Mouse (Mus musculus): ENCODE data around the gene Cyb561d2. TPM values are rescaled to one million over a fixed set of nuclear protein-coding genes. Genes with fewer than 3 reads are reported as not detected.

The Cyb561d2 gene
- polyA plus RNA-seq, 1 experiment: 33.1 TPM

DNA sequence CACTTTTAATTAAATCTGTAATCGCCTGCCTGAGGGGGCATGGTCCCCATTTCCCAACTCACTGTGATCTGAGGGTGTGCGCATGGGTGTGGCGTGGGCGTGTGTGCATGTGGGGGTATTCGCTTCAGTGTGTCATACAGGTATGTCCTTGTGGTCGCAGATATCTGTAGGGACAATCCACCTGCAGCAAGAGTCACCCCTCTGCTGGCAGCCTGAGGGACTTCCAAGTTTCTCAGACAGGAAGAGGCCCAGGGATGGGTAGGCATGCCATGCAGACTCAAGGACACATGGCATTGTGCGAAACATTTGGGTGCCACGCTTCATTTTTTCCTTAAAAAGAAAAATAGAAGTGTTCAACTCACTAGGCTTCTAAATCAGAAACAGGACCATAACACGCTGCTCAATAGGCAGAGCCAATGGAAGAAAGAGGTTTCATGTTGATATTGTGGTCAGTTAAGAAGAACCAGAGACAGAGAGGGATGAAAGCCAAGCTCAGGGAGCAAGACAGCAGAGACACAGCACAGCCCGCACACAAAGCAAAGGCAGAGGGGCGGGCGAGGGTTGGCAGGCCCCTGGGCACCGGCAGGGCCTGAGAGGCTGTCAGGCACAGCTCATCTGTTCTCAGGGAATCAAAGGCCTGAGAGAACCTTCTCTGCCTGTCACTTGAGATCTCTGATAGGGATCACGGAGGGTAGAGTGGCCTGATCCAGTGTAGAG, 31.5 kb downstream of the Cyb561d2 start:
- no peaks in the 10 kb centered on the region for H3K27me3 ChIP-seq (ENCODE audit: control insufficient read depth, insufficient read depth, low read length)
- H3K27ac ChIP-seq (ENCODE audit: insufficient read depth, low read length): no peak overlapping the region
- H3K36me3 ChIP-seq (ENCODE audit: control insufficient read depth, insufficient read depth, low read length): no peaks in the 10 kb centered on the region
- H3K4me1 ChIP-seq (ENCODE audit: control insufficient read depth, insufficient read depth, insufficient read length): no peaks in the 10 kb centered on the region
- no peak for TF ChIP-seq CTCF (IDR thresholded peaks at IDR 0.05; ENCODE audit: extremely low read depth, insufficient read depth, insufficient read length, insufficient replicate concordance)
- no peak for TF ChIP-seq POLR2A (IDR thresholded peaks at IDR 0.05; ENCODE audit: low read depth, low read length)
- DNase-seq (ENCODE audit: low read depth in 1 of 2, low spot score in 2 of 2): no peak
- 85% methylated on average over 14 of the region's 14 CpGs for WGBS
- no peak overlapping the region for H3K4me3 ChIP-seq (ENCODE audit: extremely low read depth, insufficient read depth, insufficient read length)

DNA sequence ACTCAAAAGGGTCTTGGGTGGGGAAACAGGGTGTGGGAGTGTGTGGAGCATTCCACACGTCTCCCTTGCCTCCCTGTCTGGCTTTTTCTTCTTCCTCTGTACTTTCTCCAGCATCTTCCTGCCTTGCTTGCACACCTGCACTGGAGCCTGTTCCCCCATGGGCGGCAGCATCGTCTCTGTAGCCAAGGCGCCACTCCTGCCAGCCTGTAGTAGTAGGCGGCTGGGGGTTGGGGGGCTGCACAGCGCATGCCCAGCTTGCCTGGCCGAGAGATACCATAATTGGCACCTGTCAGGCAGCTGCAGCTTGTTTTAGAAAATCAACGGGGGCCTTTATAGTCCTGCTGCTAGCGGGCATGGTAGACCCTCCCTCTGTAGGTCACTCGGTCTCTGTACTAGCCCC, 33.7 kb downstream of the Cyb561d2 start:
- H3K27ac ChIP-seq (ENCODE audit: insufficient read depth, low read length): no peak overlapping the region
- H3K36me3 ChIP-seq (ENCODE audit: control insufficient read depth, insufficient read depth, low read length): no peaks in the 10 kb centered on the region
- TF ChIP-seq CTCF (IDR thresholded peaks at IDR 0.05; ENCODE audit: extremely low read depth, insufficient read depth, insufficient read length, insufficient replicate concordance) (no peak), POLR2A (IDR thresholded peaks at IDR 0.05; ENCODE audit: low read depth, low read length) (no peak)
- H3K4me3 ChIP-seq (ENCODE audit: extremely low read depth, insufficient read depth, insufficient read length): no peak overlapping the region
- no peaks in the 10 kb centered on the region for H3K27me3 ChIP-seq (ENCODE audit: control insufficient read depth, insufficient read depth, low read length)
- WGBS: 67% methylated on average over 10 of the region's 10 CpGs
- no peaks in the 10 kb centered on the region for H3K4me1 ChIP-seq (ENCODE audit: control insufficient read depth, insufficient read depth, insufficient read length)
- DNase-seq (ENCODE audit: low read depth in 1 of 2, low spot score in 2 of 2): no peak

DNA sequence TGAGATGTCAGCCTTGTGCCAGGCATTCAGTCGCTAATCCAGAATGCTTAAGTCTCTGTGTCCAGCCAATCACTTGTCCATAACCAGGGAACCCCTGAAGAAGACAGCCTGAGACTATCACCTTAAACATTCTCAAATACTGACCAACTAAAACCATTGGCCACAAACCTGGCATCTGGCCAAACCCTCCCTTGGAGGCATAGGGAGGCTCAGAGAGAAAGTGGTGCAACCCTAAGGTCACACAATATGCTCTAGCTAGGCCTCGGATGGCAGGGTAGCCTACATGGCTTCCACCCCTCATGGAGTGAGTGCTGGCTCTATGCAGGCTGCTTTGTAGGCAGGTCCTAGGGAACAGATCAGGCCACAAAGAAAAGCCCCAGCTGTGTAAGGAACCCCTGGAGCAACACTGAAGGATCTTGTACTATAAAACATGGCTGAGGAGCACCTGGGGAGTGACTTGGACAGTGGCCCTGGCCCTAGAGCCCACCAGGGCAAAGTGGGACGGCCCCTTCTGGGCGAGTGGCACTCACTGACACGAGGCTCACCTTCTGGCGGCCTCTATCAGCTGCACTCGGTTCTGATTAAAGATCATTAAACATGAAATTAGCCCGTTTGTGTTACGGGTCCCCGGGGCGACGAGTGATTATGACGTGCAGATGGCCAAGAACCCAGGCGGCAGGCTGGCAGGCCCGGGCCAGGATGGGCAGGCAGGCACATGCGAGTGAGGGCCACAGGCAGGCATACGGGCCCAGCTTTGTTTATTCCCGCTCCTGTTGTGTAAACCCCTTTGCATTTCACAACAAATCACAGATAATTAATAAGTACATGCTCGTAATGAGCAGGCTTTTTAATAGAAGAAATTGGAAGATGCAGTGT, 37.1 kb downstream of the Cyb561d2 start:
- no peaks in the 10 kb centered on the region for H3K36me3 ChIP-seq (ENCODE audit: control insufficient read depth, insufficient read depth, low read length)
- no peak for DNase-seq (ENCODE audit: low read depth in 1 of 2, low spot score in 2 of 2)
- WGBS: 90% methylated on average over 19 of the region's 19 CpGs
- no peaks in the 10 kb centered on the region for H3K27me3 ChIP-seq (ENCODE audit: control insufficient read depth, insufficient read depth, low read length)
- TF ChIP-seq CTCF (IDR thresholded peaks at IDR 0.05; ENCODE audit: extremely low read depth, insufficient read depth, insufficient read length, insufficient replicate concordance) (no peak), POLR2A (IDR thresholded peaks at IDR 0.05; ENCODE audit: low read depth, low read length) (no peak)
- no peaks in the 10 kb centered on the region for H3K4me1 ChIP-seq (ENCODE audit: control insufficient read depth, insufficient read depth, insufficient read length)
- H3K27ac ChIP-seq (ENCODE audit: insufficient read depth, low read length): no peak overlapping the region
- no peak overlapping the region for H3K4me3 ChIP-seq (ENCODE audit: extremely low read depth, insufficient read depth, insufficient read length)

DNA sequence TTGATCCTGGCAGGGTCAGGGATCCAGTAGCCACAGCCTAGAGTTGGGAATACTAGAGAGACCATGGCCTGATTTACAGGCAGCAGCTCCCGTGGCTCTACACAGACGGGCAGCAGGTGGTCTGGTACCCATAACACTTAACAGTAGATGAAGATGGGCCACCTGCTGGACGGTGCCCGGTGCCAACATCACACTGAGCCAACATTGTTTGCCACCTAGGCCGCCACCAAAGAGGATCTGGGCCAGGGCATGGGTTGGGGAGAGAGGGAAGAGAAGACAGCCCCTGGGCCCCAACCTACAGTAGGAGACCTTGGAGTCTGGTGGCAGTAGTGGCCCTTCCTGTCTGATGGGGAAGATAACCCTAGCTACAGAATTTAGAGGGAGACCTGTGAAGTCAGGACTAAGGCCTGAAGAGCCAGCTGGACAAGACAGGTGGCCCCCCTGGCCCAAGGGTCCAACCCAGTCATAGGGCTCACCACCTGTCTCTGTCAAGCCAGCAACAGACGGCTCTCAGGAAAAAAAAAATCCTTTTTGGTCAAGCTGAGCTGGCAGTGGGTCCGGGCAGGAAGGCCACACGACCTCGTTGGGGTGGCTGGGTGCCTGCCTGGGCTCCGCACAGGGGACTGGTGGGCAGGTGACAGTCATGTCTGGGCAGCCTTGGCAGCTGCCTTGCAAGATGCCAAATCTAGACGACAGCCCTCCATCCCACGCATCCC, 39.7 kb downstream of the Cyb561d2 start:
- Histone ChIP-seq H3K4me3 (ENCODE audit: extremely low read depth, insufficient read depth, insufficient read length) (no peak overlapping the region), H3K36me3 (ENCODE audit: control insufficient read depth, insufficient read depth, low read length) (no peaks in the 10 kb centered on the region), H3K4me1 (ENCODE audit: control insufficient read depth, insufficient read depth, insufficient read length) (no peaks in the 10 kb centered on the region), H3K27me3 (ENCODE audit: control insufficient read depth, insufficient read depth, low read length) (no peaks in the 10 kb centered on the region), H3K27ac (ENCODE audit: insufficient read depth, low read length) (no peak overlapping the region)
- 83% methylated on average over 12 of the region's 12 CpGs for WGBS
- no peak for DNase-seq (ENCODE audit: low read depth in 1 of 2, low spot score in 2 of 2)
- no peak for TF ChIP-seq POLR2A (IDR thresholded peaks at IDR 0.05; ENCODE audit: low read depth, low read length)
- no peak for TF ChIP-seq CTCF (IDR thresholded peaks at IDR 0.05; ENCODE audit: extremely low read depth, insufficient read depth, insufficient read length, insufficient replicate concordance)

DNA sequence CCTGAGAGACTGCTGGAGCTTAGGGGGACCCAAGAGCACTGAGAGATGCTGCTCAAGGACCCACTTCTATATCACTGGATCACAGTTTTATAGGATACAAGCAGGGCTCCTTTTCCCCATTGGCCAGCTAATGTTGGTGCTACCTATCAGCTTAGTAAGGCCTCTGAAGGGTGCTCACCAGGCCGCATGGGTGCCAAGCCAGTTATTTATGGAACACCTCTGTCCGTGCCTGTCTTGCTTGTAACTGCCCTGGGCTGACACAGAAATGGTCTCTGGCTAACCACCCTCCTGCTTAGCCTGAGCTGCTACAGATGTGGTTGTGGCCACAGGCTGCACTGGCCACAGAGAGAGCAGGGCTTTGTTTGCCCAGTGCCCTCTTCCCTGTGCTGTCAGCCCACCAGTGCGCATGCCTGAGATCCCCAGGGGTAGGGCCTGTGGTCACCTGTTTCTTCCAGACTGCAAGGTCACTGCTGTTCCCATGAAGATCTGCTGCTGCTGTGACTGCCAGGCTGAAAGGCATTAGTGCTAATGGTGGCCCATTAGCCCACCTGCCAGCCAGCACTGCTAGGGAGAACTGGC, 41.2 kb downstream of the Cyb561d2 start:
- Histone ChIP-seq H3K4me1 (ENCODE audit: control insufficient read depth, insufficient read depth, insufficient read length) (no peaks in the 10 kb centered on the region), H3K36me3 (ENCODE audit: control insufficient read depth, insufficient read depth, low read length) (no peaks in the 10 kb centered on the region), H3K27me3 (ENCODE audit: control insufficient read depth, insufficient read depth, low read length) (no peaks in the 10 kb centered on the region), H3K27ac (ENCODE audit: insufficient read depth, low read length) (no peak overlapping the region), H3K4me3 (ENCODE audit: extremely low read depth, insufficient read depth, insufficient read length) (no peak overlapping the region)
- TF ChIP-seq POLR2A (IDR thresholded peaks at IDR 0.05; ENCODE audit: low read depth, low read length): no peak
- TF ChIP-seq CTCF (IDR thresholded peaks at IDR 0.05; ENCODE audit: extremely low read depth, insufficient read depth, insufficient read length, insufficient replicate concordance): no peak
- DNase-seq (ENCODE audit: low read depth in 1 of 2, low spot score in 2 of 2): no peak
- 79% methylated on average over 3 of the region's 3 CpGs for WGBS

DNA sequence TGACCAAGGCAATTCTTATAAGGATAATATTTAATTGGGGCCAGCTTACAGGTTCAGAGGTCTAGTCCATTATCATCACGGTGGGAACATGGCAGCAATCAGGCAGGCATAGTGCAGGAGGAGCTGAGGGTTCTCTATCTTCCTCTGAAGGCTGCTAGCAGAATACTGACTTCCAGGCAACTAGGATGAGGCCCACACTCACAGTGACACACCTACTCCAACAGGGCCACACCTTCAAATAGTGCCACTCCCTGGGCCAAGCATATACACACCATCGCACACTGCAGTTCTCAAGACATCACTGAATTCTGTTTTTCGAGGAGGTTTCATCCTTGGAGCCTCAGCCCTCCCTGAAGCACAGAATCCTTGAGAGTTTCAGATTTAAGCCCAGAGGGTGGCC, 45.6 kb downstream of the Cyb561d2 start:
- WGBS: 75% methylated on average over 3 of the region's 3 CpGs
- TF ChIP-seq CTCF (IDR thresholded peaks at IDR 0.05; ENCODE audit: extremely low read depth, insufficient read depth, insufficient read length, insufficient replicate concordance) (no peak), POLR2A (IDR thresholded peaks at IDR 0.05; ENCODE audit: low read depth, low read length) (no peak)
- no peak overlapping the region for H3K4me3 ChIP-seq (ENCODE audit: extremely low read depth, insufficient read depth, insufficient read length)
- no peak for DNase-seq (ENCODE audit: low read depth in 1 of 2, low spot score in 2 of 2)
- no peaks in the 10 kb centered on the region for H3K4me1 ChIP-seq (ENCODE audit: control insufficient read depth, insufficient read depth, insufficient read length)
- H3K27ac ChIP-seq (ENCODE audit: insufficient read depth, low read length): no peak overlapping the region
- no peaks in the 10 kb centered on the region for H3K27me3 ChIP-seq (ENCODE audit: control insufficient read depth, insufficient read depth, low read length)
- H3K36me3 ChIP-seq (ENCODE audit: control insufficient read depth, insufficient read depth, low read length): no peaks in the 10 kb centered on the region

Data from spleen, adult 2 months (tissue).